Mouse (Mus musculus) frontal cortex, postnatal 14 days (tissue): ENCODE measurements at regions not wholly inside any gene's neighbourhood (a gene's known extent, or its start where the extent isn't known, plus 50 kb on each side); places are given as distances from the start of the nearest gene placed in this dataset.

Source experiments
- DNase-seq, 2 experiments: peaks; one replicate each; pipeline ENCODE4 v3.0.0; 2022; ENCODE audit warnings: low spot score in 2 of 2

DNA sequence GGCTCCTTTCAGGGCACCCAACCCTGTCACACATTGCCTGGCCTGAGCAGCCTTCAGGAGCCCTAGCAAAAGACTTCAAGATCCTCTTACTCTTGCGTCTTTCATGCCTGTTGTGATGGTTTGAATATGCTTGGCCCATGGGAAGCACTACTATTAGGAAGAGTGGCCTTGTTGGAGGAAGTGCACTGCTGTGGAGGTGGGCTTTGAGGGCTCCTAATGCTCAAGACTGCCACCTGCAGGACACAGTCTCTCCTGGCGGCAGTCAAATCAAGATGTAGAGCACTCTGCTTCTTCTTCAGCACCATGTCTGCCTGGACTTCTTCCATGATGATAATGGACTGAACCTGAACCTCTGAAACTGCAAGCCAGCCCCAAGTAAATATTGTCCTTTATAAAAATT lies 73.0 kb downstream of the Tsen15 start:
- no peak for DNase-seq

DNA sequence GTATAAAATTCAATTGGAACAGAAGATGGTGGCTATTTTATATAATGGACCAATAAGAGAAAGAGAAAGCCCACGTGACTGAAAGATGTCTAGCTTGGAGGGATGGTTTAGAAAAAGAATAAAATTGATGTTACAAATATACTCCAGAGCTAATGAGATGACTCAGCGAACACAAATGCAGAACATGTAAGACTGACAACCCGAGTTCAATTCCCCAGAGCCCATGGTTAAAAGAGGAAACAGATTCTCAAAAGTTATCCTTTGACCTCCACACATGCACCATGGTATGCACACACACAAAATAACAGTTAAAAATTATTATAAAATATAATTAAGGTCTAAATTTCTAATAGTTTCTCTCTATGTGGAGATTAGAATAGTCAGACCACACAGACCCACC lies 81.0 kb downstream of the Tsen15 start:
- no peak for DNase-seq

DNA sequence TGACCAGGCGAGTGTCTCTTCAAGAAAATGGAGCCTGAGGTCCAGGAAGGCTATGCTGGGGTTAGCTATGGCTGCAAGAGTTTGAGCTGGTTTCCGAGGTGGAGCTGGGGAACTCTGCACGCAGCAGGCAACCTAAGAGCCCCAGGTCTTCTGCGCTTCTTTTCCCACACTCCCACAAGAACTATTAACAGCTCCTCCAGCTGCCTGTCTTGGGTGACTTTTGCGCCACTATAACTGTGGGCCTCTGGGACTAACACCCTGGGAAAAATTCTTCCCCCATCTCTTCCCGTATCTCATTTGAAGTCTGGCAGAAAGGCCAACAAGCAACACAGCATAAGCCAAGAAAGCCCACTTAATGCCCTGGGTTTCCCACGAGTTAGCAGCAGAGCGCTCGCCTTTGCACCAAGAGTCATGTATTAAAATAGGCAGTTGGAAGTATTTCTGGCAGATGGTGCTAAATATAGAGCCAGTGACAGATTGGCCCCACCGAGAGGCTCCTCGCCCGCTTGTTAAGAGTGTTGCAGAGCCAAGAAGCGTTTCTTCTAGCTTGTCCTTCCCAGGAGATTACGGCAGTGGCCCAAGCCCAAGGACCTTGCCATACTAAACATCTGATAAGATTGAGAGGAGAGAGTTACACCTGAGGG lies 81.9 kb downstream of the Tsen15 start:
- peak in 1 of 2 experiments; percentile 12 for DNase-seq

DNA sequence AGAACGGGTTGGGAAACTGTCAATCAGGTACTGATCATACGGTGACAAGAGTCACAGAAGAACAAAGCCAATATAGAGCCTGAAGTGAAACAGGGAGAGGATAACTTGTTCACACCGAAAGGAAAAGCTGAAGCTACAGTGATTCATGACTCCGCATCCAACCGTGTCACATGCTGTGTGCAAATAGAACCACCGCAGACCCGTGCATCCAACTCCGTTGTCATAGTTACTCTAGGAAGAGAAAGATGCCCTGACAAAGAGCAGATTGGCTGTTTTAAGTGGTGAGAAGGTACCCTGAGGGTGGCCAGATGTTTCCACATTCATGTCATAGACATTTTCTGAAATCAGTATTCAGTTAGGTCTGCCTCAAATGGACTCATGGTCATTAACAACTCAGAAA lies 85.1 kb downstream of the Tsen15 start:
- peak; percentile 15 to 20 for DNase-seq

DNA sequence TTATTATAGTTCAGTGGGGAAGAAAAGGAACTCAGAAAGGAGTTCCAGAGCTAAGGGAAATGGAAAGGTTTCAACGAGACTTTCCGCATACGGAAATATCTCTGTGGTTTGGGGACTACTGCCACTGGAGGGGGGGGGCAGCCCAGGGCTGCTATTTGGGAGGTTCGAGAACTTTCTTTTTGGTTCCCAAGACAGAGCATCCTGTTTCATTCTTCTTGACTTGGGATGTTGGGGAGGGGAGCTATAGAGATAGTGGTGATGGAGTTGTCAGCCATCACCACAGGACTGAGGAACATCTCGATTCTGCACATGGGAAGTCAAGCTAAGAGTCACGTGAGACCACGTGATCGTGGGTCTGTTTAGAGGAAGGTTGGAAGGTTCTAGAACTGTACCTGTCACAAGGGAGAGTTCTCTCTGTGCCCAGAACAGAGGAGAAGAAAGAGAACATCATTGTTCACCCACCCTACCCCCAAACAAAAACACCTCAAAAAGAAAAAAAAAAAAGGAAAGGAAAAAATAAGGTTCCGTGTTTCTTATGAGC lies 94.2 kb downstream of the Tsen15 start:
- DNase-seq, result no peak

DNA sequence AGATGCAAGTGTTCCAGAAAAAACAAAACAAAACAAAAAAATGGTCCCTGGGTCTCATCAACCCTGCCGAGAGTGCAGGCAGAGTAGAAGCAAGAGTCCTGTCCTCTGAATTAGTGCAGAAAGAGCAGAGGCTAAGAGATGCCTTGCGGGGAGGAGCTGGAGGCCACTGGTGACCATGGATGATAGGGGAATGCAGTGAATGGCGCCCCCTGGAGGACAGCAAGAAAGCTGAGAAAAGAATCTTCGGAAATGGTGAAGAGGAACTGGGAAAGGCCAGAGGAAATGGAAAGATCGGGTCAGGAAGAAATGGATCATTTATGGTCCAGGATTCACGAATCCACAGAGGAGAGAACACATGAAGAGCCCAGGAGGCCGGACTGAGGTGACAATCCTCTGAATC lies 95.7 kb downstream of the Tsen15 start:
- peak; percentile 13 to 53 for DNase-seq

DNA sequence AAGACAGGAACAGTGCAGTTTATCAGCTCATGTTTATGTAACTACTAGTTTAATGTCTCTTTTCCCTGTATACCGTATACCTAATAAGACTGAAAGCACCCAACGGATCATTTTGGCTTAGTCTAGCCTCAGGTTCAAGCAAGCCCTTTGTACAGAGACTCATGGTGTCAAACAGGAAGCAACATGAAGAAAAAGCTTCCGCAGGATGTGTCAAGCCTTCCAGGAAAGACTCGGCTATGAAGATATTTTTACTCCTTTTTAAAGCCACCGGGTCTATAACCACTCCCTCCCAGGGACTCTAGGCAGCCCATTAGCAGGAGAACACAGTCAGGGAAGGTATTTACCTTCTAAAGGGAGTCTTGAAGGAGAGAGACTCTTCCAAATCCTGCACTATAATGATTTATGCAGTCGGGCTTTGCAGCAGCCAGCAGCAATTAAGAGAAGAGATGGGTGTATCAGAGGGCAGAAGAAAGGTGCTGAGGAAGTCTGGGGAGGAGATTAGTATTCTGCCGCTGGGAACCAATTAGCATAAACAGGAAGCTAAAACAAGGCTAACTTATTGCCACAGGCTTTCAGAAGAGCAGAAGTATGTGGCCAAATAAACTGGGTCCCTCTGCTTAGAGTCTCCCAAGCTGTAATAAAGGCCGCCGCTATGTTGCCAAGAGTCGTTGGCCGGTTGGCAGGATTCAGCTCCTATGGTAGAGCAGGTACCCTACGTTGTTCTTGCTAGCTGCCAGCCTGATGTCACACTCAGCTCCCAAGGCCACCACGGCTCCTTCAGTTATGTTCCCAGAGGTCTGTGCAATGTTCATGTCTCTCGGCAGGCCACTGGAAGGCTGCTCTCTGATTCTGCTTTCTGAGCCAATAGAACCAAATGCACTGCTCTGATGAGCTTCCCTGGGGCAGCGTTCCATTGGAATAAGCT lies 98.7 kb downstream of the Tsen15 start:
- DNase-seq, result no peak

DNA sequence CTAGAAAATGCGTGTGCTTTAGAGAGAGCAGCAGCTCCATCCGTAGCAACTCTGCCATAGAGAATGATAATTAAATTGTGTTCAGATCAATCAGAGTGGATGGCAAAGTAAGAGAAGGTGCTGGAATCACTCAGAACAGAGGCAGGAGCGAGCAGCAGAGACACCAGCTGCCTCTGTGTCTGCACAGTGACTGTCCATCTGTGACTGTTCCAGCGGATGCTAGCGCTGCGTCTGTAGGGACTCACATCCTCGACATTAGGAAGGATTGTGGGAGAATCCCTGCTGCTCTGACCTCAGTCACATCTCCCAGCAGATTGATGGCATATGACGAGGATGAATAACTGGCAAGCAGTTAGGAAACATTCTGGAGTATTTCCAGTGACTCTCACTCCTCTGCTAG lies 99.8 kb downstream of the Tsen15 start:
- DNase-seq, result no peak

DNA sequence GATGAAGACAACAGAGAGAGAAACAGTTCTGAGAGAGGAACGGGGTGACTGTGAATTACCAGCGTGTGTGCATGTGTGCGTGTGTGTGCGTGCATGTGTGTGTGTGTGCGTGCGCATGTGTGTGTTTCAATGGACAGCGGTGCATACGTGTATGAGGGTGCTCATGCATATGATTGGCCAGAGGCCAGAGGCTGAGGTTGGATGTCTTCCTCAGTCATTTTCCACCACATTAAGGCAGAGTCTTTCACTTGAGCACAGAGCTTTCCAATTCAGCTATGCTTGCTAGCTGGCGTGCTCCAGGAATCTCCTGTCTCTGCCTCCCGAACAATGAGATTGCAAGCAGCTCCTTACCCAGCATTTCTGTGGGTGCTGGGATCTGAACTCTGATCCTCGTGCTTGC lies 104.4 kb downstream of the Tsen15 start:
- DNase-seq, result no peak

DNA sequence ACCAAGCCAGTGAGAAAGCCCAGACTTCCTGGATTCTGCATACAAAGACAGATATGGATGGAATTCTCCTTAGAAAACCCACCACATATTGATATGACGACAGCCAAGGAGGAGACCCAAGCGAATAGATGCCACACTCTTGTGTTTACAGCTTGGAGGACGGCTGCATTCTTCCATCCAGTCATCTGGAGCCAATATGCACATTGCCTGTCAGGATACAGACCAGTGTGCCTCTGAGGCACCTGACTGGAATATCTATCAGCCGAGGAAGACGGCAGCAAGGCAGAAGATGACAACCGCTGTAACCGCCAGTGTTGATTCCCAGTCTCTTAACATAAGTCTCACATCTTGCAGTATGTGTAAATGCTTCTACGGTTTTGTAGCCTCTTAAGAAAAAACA lies 105.3 kb downstream of the Tsen15 start:
- no peak for DNase-seq

DNA sequence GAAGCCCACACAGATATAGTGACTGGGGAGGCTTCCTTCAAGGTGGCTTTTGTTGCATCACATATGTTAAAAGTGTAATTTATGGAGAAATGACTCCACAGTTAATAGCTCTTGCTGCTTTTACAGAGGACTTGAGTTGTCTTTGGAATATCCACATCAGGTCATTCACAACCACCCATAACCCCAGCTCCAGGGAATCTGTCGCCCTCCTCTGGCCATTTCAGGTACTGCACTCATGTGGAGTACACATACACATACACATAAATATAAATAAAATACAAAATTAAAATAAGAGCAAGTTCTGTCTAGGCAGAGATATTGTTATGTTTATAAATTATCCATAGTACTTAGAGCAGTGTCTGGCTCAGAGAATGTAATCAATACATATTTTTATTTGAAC lies 106.5 kb downstream of the Tsen15 start:
- no peak for DNase-seq

DNA sequence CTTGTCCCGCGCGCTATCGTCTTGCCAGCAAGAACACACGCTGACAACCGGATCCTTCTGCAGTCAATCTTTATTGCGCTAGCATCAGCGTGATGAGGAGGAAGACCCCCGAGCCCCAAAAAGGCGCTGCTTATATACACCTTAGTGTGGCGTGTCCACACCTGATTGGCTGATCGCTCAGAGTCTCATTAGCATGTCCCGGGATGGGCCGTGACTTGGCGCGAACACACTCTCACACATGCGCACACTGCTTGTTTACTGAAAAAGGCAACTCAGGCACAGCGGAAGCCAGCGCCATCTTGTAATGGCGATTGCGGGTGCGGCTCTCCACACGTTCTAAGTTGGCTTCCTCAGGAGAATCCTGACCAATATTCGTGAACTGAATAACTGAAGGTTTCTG lies 111.5 kb downstream of the Tsen15 start:
- DNase-seq, result no peak

DNA sequence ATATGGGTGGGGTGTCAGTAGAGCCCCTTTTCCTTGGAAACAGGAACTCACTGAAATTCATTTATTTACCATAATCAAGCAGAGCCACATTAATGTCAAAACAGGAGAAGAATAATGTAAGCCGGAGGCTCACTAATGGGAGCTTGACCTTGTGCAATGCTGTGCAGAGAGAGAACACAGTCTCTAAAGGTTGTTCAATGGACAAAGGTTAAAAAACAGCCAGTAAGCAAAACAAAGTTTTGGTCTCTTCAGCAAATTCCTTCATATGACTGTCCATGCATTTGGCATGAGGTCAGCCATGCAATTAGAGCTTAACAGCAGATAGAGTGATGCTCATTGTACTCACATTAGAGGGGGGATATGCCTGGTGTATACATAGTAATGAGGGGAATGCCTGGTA lies 113.1 kb downstream of the Tsen15 start:
- no peak for DNase-seq

DNA sequence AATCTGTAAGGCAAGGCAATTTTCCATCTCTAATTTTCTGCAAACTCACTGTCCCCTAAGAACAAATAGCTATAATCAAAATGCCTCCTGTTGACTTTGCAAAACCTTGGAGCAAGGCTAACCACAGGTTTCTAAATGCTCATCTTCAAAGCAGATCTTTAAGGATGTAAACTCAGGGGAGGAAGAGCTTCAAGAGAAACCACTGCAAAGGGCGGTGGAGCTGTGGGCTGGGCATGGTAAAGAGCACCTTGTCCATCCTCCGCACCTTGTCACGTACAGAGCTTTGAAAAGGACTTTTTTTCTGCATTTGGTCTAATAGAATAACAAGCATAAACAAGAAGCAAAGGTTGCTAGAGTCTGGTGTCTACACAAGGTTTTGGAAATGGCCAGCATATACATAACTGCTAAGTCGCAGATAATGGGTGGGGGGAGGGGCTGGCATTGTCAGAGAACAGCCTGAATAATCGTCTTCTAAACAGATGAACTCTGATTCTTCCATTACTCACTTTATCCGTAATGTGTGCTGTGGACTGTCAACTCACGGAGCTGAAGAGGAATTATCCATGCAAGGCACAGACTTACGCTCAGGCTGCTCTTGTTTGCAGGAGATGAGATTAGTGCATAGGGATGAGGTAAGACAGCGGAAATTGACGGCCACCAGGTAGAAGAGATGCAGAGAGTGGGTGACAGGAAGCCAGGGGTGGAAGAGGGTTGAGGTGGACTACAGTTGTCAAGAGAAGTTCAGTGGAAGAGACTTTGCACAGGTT lies 116.4 kb downstream of the Tsen15 start:
- DNase-seq, result no peak

DNA sequence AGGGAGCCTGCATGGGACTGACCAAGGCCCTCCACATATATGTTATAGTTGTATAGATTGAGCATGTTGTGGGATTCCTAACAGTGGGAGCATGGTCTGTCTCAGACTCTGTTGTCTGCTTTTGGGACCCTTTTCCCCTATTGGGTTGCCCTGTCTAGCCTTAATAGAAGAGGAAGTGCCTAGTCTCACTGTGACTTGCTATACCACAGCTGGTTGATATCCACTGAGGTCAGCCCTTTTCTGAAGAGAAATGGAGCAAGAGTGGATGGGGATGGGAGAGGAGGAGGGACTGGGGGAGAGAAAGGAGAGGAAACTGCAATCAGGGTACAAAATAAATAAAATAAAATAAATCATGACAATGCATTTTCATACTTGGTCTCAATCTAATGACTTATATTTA lies 120.1 kb downstream of the Tsen15 start:
- DNase-seq, result no peak

DNA sequence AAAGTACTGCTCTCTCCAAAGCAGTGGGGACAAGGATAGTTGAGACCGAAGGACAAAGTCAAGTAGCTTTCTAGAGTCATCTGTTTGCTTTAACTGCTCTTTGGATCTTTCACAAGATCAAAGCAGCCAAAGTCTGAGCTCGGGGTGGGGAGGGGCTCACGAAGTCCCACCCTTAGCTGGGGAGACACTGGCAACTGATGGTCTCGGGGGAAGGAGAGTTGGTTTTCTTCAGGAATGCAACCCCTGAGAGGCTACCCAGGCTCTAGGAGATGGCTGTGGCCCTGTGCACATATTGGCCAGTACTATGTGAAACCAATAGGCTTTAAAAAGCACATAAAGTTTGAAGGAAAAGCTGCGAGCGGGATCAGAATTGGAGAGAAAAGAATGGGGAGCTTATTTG lies 121.5 kb downstream of the Tsen15 start:
- no peak for DNase-seq

DNA sequence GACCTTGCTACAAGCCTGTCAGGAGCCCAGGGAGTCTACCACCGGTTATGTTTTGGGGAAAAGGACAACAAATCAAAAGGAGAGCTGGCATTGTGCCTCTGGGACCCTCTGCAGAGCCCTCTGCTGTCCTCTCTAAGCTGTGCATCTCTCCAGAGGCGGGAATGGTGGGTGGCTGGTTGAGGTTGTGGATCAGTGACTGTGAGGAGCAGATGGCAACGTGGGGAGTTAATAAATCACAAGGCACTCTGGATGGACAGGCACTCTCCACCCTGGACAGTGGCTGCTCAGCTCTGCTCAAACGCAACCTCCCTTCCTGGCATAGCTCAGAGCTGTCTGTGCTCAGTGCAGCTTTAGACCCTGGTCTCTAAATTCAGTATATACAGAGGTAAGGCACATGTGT lies 125.0 kb downstream of the Tsen15 start:
- DNase-seq, result no peak

DNA sequence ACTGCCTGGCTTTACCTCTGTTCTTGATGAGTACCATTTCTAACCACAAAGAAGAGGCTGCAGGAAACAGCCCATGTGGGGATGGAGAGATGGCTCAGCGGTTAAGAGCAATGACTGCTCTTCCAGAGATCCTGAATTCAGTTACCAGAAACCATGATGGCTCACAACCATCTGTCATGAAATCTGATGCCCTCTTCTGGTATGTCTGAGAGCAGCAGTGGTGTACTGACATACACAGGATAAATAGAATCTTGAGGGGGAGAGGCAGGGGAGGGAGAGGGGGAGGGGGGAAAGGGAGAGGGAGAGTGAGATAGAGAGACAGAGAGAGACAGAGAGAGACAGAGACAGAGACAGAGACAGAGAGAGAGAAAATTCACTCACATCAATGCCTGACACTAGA lies 125.5 kb downstream of the Tsen15 start:
- no peak for DNase-seq

DNA sequence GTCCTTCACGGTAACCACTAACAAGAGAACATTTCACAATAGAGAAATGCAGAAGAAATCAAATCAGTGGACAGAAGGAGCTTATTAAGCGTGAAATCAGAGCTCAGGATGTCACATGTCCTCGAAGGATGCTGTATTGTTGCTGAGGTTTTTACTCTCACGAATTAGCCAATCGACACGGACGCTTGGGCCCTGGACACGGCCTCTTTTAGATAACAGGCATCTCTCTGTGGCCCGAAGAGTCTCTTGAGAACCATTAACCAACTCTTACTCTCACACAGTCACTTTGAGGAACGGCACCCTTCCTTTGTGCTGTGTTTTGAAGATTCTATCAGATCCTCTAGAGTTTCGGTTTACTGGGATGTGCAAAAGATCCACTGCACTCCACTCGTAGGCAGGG lies 128.2 kb downstream of the Tsen15 start:
- DNase-seq, result no peak

DNA sequence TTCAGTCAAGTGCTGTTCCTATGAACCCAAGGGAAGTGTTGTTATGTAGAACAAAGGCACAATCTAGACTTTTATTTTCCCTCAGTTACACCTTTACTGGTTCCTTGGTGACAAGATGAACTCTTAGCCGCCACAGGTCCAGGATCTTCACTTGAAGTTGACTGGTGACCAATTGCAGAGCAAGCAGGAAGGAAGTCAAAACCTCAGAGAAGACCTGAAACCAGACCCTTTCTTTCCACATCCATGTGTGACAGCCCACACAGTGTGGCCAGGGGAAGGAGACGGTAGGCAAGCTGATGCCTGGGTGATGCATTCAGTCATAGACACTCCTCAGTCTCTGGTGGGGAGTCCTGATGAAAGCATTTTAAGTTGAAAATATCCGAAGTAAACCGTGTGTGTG lies 132.6 kb downstream of the Tsen15 start:
- no peak for DNase-seq

DNA sequence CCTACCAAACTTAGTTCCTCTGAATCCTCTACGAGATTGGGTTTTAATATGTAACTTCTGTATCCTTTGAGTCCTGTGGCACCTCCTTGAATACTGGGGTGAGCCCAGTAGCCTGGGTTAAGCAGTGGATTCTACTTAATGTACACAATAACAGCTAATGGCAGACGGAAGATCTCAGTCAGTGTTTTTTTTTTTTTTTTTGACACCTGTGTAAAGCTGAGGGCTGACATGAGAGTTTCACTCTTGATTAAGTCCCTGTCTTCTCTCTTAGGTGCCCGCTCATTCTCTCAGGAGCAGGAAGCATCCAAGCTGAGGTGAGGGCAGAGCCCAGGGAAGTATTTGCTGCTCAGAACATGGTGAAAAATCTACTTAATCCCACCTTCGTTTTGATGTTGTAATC lies 133.0 kb downstream of the Tsen15 start:
- no peak for DNase-seq

DNA sequence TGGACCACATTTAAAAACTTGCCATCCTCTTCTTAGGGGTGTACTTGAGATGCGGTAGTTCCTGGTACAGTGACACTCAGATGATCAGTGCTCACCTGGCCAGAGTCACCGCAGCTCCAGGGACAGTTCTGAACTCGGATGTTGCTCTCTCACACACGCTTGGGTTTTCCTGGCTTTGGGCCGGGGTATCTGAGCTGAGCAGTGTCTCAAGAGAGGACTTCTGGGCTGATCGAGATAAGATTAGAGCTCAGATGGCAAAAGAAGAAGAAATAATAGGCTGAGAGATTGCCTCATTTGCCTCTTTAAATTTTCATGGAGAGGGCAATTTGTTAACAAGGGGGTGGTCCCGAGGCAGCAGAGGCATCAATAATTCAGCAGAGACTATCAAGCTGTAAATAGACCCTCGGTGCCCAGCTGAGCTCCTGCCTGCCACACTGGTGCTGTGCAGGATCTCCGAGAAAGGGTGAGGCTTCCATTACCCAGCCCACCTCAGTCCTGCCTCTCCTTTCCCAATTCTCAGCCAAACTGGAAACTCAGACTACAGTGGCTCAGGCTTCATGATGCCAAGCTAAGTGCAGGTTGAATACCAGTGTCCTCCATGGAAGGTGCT lies 133.7 kb downstream of the Tsen15 start:
- no peak for DNase-seq
